Mouse (Mus musculus): ENCODE results near the gene Col4a1.

DNA sequence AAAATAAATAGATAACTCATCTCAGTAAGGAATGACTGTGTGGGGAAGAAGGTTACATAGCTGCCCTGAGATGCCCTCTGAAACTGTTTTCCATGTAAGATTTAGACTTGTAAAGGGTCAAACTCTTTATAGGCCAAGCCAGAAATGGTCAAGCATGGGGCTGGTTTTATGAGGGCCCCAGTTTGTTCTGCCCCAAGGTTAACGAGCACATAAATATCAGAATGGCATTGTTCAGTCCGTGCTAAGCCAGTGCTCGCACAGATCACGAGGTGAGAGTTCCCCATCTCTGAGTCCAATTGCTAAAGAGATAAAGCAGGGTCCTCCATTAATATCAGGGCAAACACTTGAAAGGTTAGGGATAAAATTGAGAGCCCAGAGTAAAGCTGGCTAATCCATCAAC, 79.6 kb downstream of the Col4a1 start:
- TF ChIP-seq GATA1 (IDR thresholded peaks at IDR 0.05; ENCODE audit: low read length) (no peak), TAL1 (IDR thresholded peaks at IDR 0.05; ENCODE audit: low read length) (no peak)

Measured in erythroblast, embryonic 14.5 days (primary cell).